Mouse (Mus musculus) forebrain, embryonic 16.5 days (tissue): ENCODE measurements around the gene Gm20388. TPM values are rescaled to one million over a fixed set of nuclear protein-coding genes. Genes with fewer than 3 reads are reported as not detected.

Experiments
- ATAC-seq: fragments of 200-750 bp; cut with Nextera tagmentation; 2 replicates; pipeline ENCODE4 v1.8.0; 2017; ENCODE audit warnings: mild to moderate bottlenecking, moderate library complexity
- H3K27ac ChIP-seq: fragments of 300-500 bp; sonication (generic); 2 replicates; pipeline ENCODE4 v1.5.1; 2014; ENCODE audit warnings: low read length, control low read depth
- H3K27me3 ChIP-seq: fragments of 300-500 bp; sonication (generic); replicated peaks from 2 replicates; pipeline ENCODE4 v1.6.1; 2014; ENCODE audit warnings: low read length; ENCODE audit not compliant: control insufficient read depth, insufficient read depth
- H3K36me3 ChIP-seq: fragments of 300-500 bp; sonication (generic); 2 replicates; pipeline ENCODE4 v1.6.1; 2014; ENCODE audit not compliant: control insufficient read depth, insufficient read depth
- H3K4me1 ChIP-seq: fragments of 300-500 bp; sonication (generic); replicated peaks from 2 replicates; pipeline ENCODE4 v1.6.1; 2014; ENCODE audit warnings: low read length; ENCODE audit not compliant: control insufficient read depth, insufficient read depth
- H3K4me2 ChIP-seq: fragments of 300-500 bp; sonication (generic); 2 replicates; pipeline ENCODE4 v1.6.1; 2014; ENCODE audit warnings: mild to moderate bottlenecking, low read length, control low read depth
- H3K4me3 ChIP-seq: fragments of 300-500 bp; sonication (generic); replicated peaks from 2 replicates; pipeline ENCODE4 v1.5.1; 2014; ENCODE audit warnings: mild to moderate bottlenecking, low read length, control low read depth
- H3K9ac ChIP-seq: fragments of 300-500 bp; sonication (generic); replicated peaks from 2 replicates; pipeline ENCODE4 v1.6.1; 2014; ENCODE audit warnings: low read depth, low read length, control low read depth
- H3K9me3 ChIP-seq: fragments of 300-500 bp; sonication (generic); 2 replicates; pipeline ENCODE4 v1.6.1; 2016; ENCODE audit warnings: low read length; ENCODE audit not compliant: control insufficient read depth
- WGBS: fragments of 180-500 bp; shearing (Covaris S2); extraction: QIAGEN DNeasy Blood & Tissue Kit; methylation state at CpG from one replicate; pipeline ENCODE4 v1.1.7; 2014; 5-methylcytosine and 5-hydroxymethylcytosine counted together
- polyA plus RNA-seq: library from polyadenylated mRNA; unstranded; fragments of >200 nt; fragmentation: Nextera tagmentation; extraction: Ambion mirVana; gene quantifications from 2 replicates; pipeline ENCODE4 v1.2.1, GENCODE M21; 2015

Gene Gm20388
- polyA plus RNA-seq, 1 experiment from 2014 or later: 4.7 TPM

DNA sequence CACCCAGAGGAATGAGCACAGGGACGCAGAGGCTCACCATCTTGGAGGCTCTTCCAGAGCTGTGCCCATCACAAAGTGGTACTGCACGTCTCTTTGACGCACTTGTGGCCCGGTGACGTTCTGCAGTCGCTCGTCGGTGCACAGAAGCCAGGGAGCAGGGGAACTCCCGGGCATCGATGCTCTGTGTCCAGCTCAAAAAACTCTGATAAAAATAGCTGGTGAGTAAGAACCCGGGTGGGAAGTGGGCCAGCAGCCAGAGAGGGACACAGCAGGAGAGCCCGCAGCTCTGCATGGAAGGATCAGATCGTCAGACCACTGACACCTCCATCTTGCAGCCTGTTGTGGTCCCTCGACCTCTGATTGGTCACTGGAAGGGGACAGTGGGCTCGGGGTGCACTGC lies 77.4 kb downstream of the Gm20388 start:
- no peak overlapping the region for H3K9ac ChIP-seq
- H3K4me3 ChIP-seq: no peak overlapping the region
- no peak for ATAC-seq
- H3K27me3 ChIP-seq: peaks cover 9% of the 10 kb centered on the region
- H3K4me2 ChIP-seq: no peak overlapping the region
- peaks cover 12% of the 10 kb centered on the region for H3K4me1 ChIP-seq
- 75% methylated on average over 15 of the region's 15 CpGs for WGBS
- no peaks in the 10 kb centered on the region for H3K36me3 ChIP-seq
- no peaks in the 10 kb centered on the region for H3K9me3 ChIP-seq
- no peak overlapping the region for H3K27ac ChIP-seq

- peak; percentile 98 for ATAC-seq
- Histone ChIP-seq H3K27me3 (peaks cover 14% of the 10 kb centered on the region), H3K4me2 (peak within 1 kb of the TSS; percentile 66), H3K27ac (no peak within 1 kb of the TSS), H3K36me3 (no peaks in the 10 kb centered on the region), H3K4me3 (peak within 1 kb of the TSS; percentile 44), H3K9me3 (no peaks in the 10 kb centered on the region), H3K9ac (peak within 1 kb of the TSS; percentile 30; the same call in 1 of the 2 replicates), H3K4me1 (peaks cover 12% of the 10 kb centered on the region)
- under 1% methylated on average over 24 of the region's 25 CpGs for WGBS
These were observed 81.6 kb downstream of the Gm20388 start, which contains the start of gene Crispld2 for GRCm38 (mm10) chr8:119992249-119992648. TSS of gene Crispld2 (plus strand) at chr8:119992438.

DNA sequence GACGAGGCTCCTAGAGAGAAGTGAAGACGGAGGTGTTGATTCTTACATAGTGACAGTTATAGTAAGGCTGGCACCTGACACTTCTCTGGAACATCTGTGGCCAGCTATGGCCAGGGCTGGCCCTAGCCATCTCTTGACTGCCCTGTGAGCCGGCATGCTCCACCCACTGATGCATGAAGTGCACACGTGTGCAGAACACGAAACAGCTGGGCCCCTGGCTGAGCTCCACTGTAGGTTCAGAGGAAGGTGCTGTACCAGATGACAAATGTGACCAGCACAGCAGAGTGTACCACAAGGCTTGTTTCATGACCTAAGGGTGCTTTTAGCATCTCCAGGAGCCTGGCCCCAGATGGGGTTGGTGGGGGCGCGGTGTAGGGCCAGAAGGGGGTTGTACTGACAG lies 83.5 kb downstream of the Gm20388 start:
- no peak overlapping the region for H3K4me3 ChIP-seq
- WGBS: 85% methylated on average over 7 of the region's 7 CpGs
- H3K9me3 ChIP-seq: no peaks in the 10 kb centered on the region
- ATAC-seq: no peak
- no peak overlapping the region for H3K27ac ChIP-seq
- H3K4me1 ChIP-seq: peaks cover 12% of the 10 kb centered on the region
- no peaks in the 10 kb centered on the region for H3K36me3 ChIP-seq
- no peak overlapping the region for H3K4me2 ChIP-seq
- peaks cover 14% of the 10 kb centered on the region for H3K27me3 ChIP-seq
- no peak overlapping the region for H3K9ac ChIP-seq

DNA sequence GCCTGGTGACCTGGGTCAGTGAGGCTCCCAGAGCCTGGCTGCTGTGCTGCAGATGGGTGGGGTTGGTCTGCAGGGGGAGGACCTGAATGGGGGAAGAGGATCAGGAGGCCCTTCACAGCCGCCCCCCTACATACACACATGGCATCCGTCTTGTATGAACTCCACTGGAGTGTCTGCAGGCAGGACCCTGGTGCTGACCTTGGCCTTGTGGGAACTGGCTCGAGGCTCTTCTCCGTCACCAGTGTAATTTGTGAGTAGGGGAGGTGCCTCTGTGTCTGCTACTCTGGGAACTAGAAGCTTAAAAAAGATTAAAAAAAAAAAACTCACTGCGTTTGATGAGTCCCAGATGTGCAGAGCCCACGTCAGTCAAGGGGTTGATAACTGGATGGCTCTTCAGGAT lies 83.9 kb downstream of the Gm20388 start:
- 84% methylated on average over 6 of the region's 6 CpGs for WGBS
- H3K27ac ChIP-seq: no peak overlapping the region
- H3K9ac ChIP-seq: no peak overlapping the region
- no peaks in the 10 kb centered on the region for H3K36me3 ChIP-seq
- H3K4me1 ChIP-seq: peaks cover 12% of the 10 kb centered on the region
- H3K4me2 ChIP-seq: no peak overlapping the region
- no peak for ATAC-seq
- peaks cover 14% of the 10 kb centered on the region for H3K27me3 ChIP-seq
- no peak overlapping the region for H3K4me3 ChIP-seq
- H3K9me3 ChIP-seq: no peaks in the 10 kb centered on the region

DNA sequence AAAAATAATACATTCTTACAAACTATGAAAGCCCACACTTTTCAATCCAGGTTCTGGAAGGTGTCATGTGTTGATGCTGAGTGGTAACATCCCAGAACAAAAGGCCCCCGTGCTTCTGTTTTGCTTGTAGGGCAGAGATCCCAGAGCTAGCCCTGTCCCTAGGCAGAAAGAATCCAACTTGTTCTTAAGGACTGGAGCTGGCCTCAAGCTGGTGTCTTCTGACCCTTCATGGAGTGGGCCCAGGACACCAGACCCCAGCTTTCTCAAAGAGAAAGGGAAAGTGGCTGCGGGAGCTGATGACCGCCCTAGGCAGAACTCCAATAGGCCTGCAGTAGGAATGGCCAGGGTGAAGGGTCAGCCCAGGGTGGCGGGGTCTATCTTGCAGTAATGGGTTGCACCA lies 86.6 kb downstream of the Gm20388 start:
- no peaks in the 10 kb centered on the region for H3K36me3 ChIP-seq
- no peaks in the 10 kb centered on the region for H3K9me3 ChIP-seq
- H3K4me1 ChIP-seq: peaks cover 7% of the 10 kb centered on the region
- ATAC-seq: no peak
- no peak overlapping the region for H3K4me2 ChIP-seq
- H3K9ac ChIP-seq: no peak overlapping the region
- H3K27ac ChIP-seq: no peak overlapping the region
- H3K4me3 ChIP-seq: no peak overlapping the region
- peaks cover 11% of the 10 kb centered on the region for H3K27me3 ChIP-seq
- WGBS: 83% methylated on average over 4 of the region's 4 CpGs

- Histone ChIP-seq H3K27ac (no peak overlapping the region), H3K9ac (no peak overlapping the region), H3K27me3 (no peaks in the 10 kb centered on the region), H3K36me3 (no peaks in the 10 kb centered on the region), H3K4me3 (no peak overlapping the region), H3K4me1 (0 out of 2 replicates have a peak, but pooled peaks cover 3% of the 10 kb centered on the region), H3K4me2 (no peak overlapping the region), H3K9me3 (no peaks in the 10 kb centered on the region)
- ATAC-seq: no peak
- WGBS: 71% methylated on average over 8 of the region's 8 CpGs
These were observed 89.8 kb downstream of the Gm20388 start for GRCm38 (mm10) chr8:120000461-120000860.

GRCm38 (mm10) chr8:120001712-120002111 lies 91.1 kb downstream of the Gm20388 start:
- H3K27me3 ChIP-seq: no peaks in the 10 kb centered on the region

GRCm38 (mm10) chr8:120002348-120002747 lies 91.7 kb downstream of the Gm20388 start:
- no peak for ATAC-seq
- Histone ChIP-seq H3K4me1 (0 out of 2 replicates have a peak, but pooled peaks cover 3% of the 10 kb centered on the region), H3K27ac (no peak overlapping the region), H3K9me3 (no peaks in the 10 kb centered on the region), H3K36me3 (no peaks in the 10 kb centered on the region), H3K4me3 (no peak overlapping the region), H3K9ac (no peak overlapping the region), H3K4me2 (no peak overlapping the region), H3K27me3 (no peaks in the 10 kb centered on the region)
- WGBS: 64% methylated on average over 9 of the region's 9 CpGs

More at GRCm38 (mm10) chr8:120001712-120002111, 91.1 kb downstream of the Gm20388 start:
- H3K27ac ChIP-seq: no peak overlapping the region
- H3K9ac ChIP-seq: no peak overlapping the region
- H3K4me1 ChIP-seq: 0 out of 2 replicates have a peak, but pooled peaks cover 3% of the 10 kb centered on the region
- no peak overlapping the region for H3K4me2 ChIP-seq
- H3K9me3 ChIP-seq: no peaks in the 10 kb centered on the region
- H3K4me3 ChIP-seq: no peak overlapping the region
- no peaks in the 10 kb centered on the region for H3K36me3 ChIP-seq
- ATAC-seq: no peak
- 61% methylated on average over 7 of the region's 7 CpGs for WGBS

DNA sequence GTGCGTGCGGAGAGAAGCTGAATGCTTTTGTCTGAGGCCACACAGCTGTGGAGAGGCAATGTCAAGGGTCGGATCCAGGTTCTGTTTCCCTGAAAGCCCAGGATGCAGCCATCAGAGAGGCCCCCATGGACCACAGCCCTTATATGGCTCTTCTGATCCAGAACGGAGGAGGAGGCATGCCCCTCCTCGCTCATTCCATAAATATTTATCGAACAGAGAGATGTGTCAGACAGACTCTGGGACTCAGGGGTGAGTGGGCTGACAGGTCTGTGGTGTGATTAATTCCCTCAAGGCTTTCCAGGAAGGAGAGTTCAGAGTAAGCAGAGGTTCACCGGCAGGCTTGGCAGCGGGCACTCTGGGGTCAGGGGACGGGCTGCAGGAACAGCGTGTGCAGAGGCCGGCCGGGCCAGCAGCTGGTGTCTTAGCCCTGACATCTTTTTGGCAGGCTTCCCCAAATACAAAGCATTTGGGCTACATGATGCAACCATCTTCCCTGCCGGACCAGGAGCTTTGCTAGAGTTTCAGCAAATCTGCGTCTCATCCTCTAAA lies 93.6 kb downstream of the Gm20388 start:
- H3K27me3 ChIP-seq: no peaks in the 10 kb centered on the region
- H3K4me1 ChIP-seq: 0 out of 2 replicates have a peak, but pooled peaks cover 3% of the 10 kb centered on the region
- no peaks in the 10 kb centered on the region for H3K36me3 ChIP-seq
- no peak overlapping the region for H3K9ac ChIP-seq
- H3K9me3 ChIP-seq: no peaks in the 10 kb centered on the region
- no peak overlapping the region for H3K4me3 ChIP-seq
- no peak overlapping the region for H3K4me2 ChIP-seq
- ATAC-seq: no peak
- 56% methylated on average over 14 of the region's 14 CpGs for WGBS
- H3K27ac ChIP-seq: no peak overlapping the region
